Mouse (Mus musculus) left cerebral cortex, adult 8-10 months (tissue): Measurements from ENCODE around the gene Mast3. TPM values are rescaled to one million over a fixed set of nuclear protein-coding genes. Genes with fewer than 3 reads are reported as not detected.
"Not testable (repeated sequence)": the region's sequence is repeated elsewhere in the genome, so short reads cannot be mapped to it uniquely, and the experiment has no call there.

Source experiments
- DNase-seq, 2 experiments: peaks; one replicate each; pipeline ENCODE4 v3.0.0; 2022; ENCODE audit warnings: low spot score in 2 of 2
- total RNA-seq, 4 experiments: library from RNA; stranded (reverse); gene quantifications; 2 replicates each; pipeline ENCODE4 v1.2.4; 2022

The Mast3 gene
- total RNA-seq, 4 experiments from 2014 or later = 276 to 316 (median 288) TPM

GRCm38 (mm10) chr8:70834071-70834470 lies 29.2 kb upstream of the Mast3 start:
- no peak for DNase-seq

GRCm38 (mm10) chr8:70833520-70833919 lies 28.7 kb upstream of the Mast3 start:
- no peak for DNase-seq

GRCm38 (mm10) chr8:70833018-70833482 lies 28.2 kb upstream of the Mast3 start:
- no peak for DNase-seq

GRCm38 (mm10) chr8:70832371-70832770 lies 27.5 kb upstream of the Mast3 start:
- DNase-seq = no peak

GRCm38 (mm10) chr8:70831517-70831916 lies 26.7 kb upstream of the Mast3 start:
- DNase-seq = no peak

- no peak for DNase-seq
Measured at GRCm38 (mm10) chr8:70827796-70828195, 22.9 kb upstream of the Mast3 start.

- no peak for DNase-seq
Measured at GRCm38 (mm10) chr8:70827010-70827409, 22.2 kb upstream of the Mast3 start.

- no peak for DNase-seq
Measured at GRCm38 (mm10) chr8:70825816-70826215, 21.0 kb upstream of the Mast3 start.

- DNase-seq = no peak
Measured at GRCm38 (mm10) chr8:70823802-70824201, 18.9 kb upstream of the Mast3 start.

- DNase-seq = not testable (repeated sequence)
Measured at GRCm38 (mm10) chr8:70822594-70822993, 17.7 kb upstream of the Mast3 start.

- no peak for DNase-seq
Measured at GRCm38 (mm10) chr8:70821992-70822391, 17.1 kb upstream of the Mast3 start.

- no peak for DNase-seq
Measured at GRCm38 (mm10) chr8:70821399-70821962, 16.6 kb upstream of the Mast3 start.

GRCm38 (mm10) chr8:70820101-70820935 lies 15.5 kb upstream of the Mast3 start:
- no peak for DNase-seq

GRCm38 (mm10) chr8:70816679-70817078 lies 11.8 kb upstream of the Mast3 start:
- no peak for DNase-seq

- DNase-seq = no peak
Measured at GRCm38 (mm10) chr8:70812885-70813284, 8.0 kb upstream of the Mast3 start.

GRCm38 (mm10) chr8:70812055-70812454 lies 7.2 kb upstream of the Mast3 start:
- DNase-seq = no peak

GRCm38 (mm10) chr8:70810962-70811680 lies 6.3 kb upstream of the Mast3 start:
- DNase-seq = no peak

GRCm38 (mm10) chr8:70808955-70809701 lies 4.3 kb upstream of the Mast3 start:
- DNase-seq = no peak

- no peak for DNase-seq
Measured at GRCm38 (mm10) chr8:70808239-70808638, 3.4 kb upstream of the Mast3 start, which contains the start of gene Il12rb1. Il12rb1 (plus strand) TSS chr8:70808449.

- DNase-seq = no peak
Measured at GRCm38 (mm10) chr8:70807304-70807703, 2.5 kb upstream of the Mast3 start.

- no peak for DNase-seq
Measured at GRCm38 (mm10) chr8:70806541-70806940, 1.7 kb upstream of the Mast3 start.
